Mouse (Mus musculus) embryonic facial prominence, embryonic 12.5 days (tissue): ENCODE measurements at regions not wholly inside any gene's neighbourhood (a gene's known extent, or its start where the extent isn't known, plus 50 kb on each side); places are given as distances from the start of the nearest gene placed in this dataset.

Source experiments
- ATAC-seq: fragments of 200-750 bp; cut with Nextera tagmentation; 2 replicates; pipeline ENCODE4 v1.8.0; 2017; ENCODE audit not compliant: insufficient number of reproducible peaks, insufficient read depth, low FRiP score, low TSS enrichment
- H3K27ac ChIP-seq: fragments of 300-500 bp; sonication (generic); 2 replicates; pipeline ENCODE4 v1.5.1; 2016; ENCODE audit warnings: mild to moderate bottlenecking
- H3K27me3 ChIP-seq: fragments of 300-500 bp; sonication (generic); 2 replicates; pipeline ENCODE4 v1.6.1; 2016; ENCODE audit warnings: mild to moderate bottlenecking, moderate library complexity
- H3K36me3 ChIP-seq: fragments of 300-500 bp; sonication (generic); 2 replicates; pipeline ENCODE4 v1.6.1; 2016; ENCODE audit warnings: mild to moderate bottlenecking
- H3K4me1 ChIP-seq: fragments of 300-500 bp; sonication (generic); 2 replicates; pipeline ENCODE4 v1.6.1; 2016
- H3K4me2 ChIP-seq: fragments of 300-500 bp; sonication (generic); replicated peaks from 2 replicates; pipeline ENCODE4 v1.6.1; 2016; ENCODE audit warnings: mild to moderate bottlenecking, moderate library complexity
- H3K4me3 ChIP-seq: fragments of 300-500 bp; sonication (generic); 2 replicates; pipeline ENCODE4 v1.5.1; 2016; ENCODE audit warnings: mild to moderate bottlenecking
- H3K9ac ChIP-seq: fragments of 300-500 bp; sonication (generic); 2 replicates; pipeline ENCODE4 v1.6.1; 2016; ENCODE audit warnings: mild to moderate bottlenecking, moderate library complexity
- H3K9me3 ChIP-seq: fragments of 300-500 bp; sonication (generic); 2 replicates; pipeline ENCODE4 v1.6.1; 2016; ENCODE audit warnings: mild to moderate bottlenecking, moderate library complexity
- WGBS: fragments of 180-500 bp; shearing (Covaris S2); methylation state at CpG from one replicate; pipeline ENCODE4 v1.1.7; 2016; 5-methylcytosine and 5-hydroxymethylcytosine counted together

GRCm38 (mm10) chr2:74409856-74410404 is 169.3 kb downstream of the Lnpk start:
- ATAC-seq = no peak
- no peaks in the 10 kb centered on the region for H3K27me3 ChIP-seq
- H3K4me2 ChIP-seq = no peak overlapping the region
- WGBS = 75% methylated on average over 4 of the region's 4 CpGs
- no peak overlapping the region for H3K27ac ChIP-seq
- no peaks in the 10 kb centered on the region for H3K36me3 ChIP-seq
- no peaks in the 10 kb centered on the region for H3K9me3 ChIP-seq
- no peak overlapping the region for H3K9ac ChIP-seq
- H3K4me3 ChIP-seq = no peak overlapping the region
- no peaks in the 10 kb centered on the region for H3K4me1 ChIP-seq

GRCm38 (mm10) chr2:74404493-74404892 is 174.7 kb downstream of the Lnpk start:
- H3K4me1 ChIP-seq = peaks cover 3% of the 10 kb centered on the region; the same call in 1 of the 2 replicates
- H3K27me3 ChIP-seq = no peaks in the 10 kb centered on the region
- no peak overlapping the region for H3K27ac ChIP-seq
- no peak overlapping the region for H3K9ac ChIP-seq
- 61% methylated on average over 3 of the region's 3 CpGs for WGBS
- H3K4me2 ChIP-seq = no peak overlapping the region
- H3K9me3 ChIP-seq = no peaks in the 10 kb centered on the region
- no peak for ATAC-seq
- no peak overlapping the region for H3K4me3 ChIP-seq
- H3K36me3 ChIP-seq = no peaks in the 10 kb centered on the region

GRCm38 (mm10) chr2:74391064-74391463 is 188.2 kb downstream of the Lnpk start:
- Histone ChIP-seq H3K27ac (no peak overlapping the region), H3K4me2 (no peak overlapping the region), H3K9me3 (no peaks in the 10 kb centered on the region), H3K4me3 (no peak overlapping the region), H3K36me3 (no peaks in the 10 kb centered on the region), H3K4me1 (no peaks in the 10 kb centered on the region), H3K9ac (no peak overlapping the region), H3K27me3 (no peaks in the 10 kb centered on the region)
- no peak for ATAC-seq
- WGBS = 90% methylated on average over 4 of the region's 4 CpGs

GRCm38 (mm10) chr2:74388078-74388477 is 191.2 kb downstream of the Lnpk start:
- Histone ChIP-seq H3K4me3 (no peak overlapping the region), H3K36me3 (no peaks in the 10 kb centered on the region), H3K4me2 (no peak overlapping the region), H3K4me1 (no peaks in the 10 kb centered on the region), H3K9ac (no peak overlapping the region), H3K27ac (no peak overlapping the region), H3K9me3 (no peaks in the 10 kb centered on the region), H3K27me3 (no peaks in the 10 kb centered on the region)
- no peak for ATAC-seq
- WGBS = 91% methylated on average over 5 of the region's 5 CpGs

- Histone ChIP-seq H3K27ac (no peak overlapping the region), H3K9ac (no peak overlapping the region), H3K9me3 (no peaks in the 10 kb centered on the region), H3K36me3 (no peaks in the 10 kb centered on the region), H3K27me3 (no peaks in the 10 kb centered on the region), H3K4me2 (no peak overlapping the region), H3K4me3 (no peak overlapping the region), H3K4me1 (no peaks in the 10 kb centered on the region)
- no peak for ATAC-seq
- WGBS = 94% methylated on average over 1 of the region's 1 CpGs
Observed at GRCm38 (mm10) chr2:74384918-74385317, 194.3 kb downstream of the Lnpk start.

GRCm38 (mm10) chr2:74380574-74381287 is 198.5 kb downstream of the Lnpk start:
- Histone ChIP-seq H3K9ac (no peak overlapping the region), H3K9me3 (no peaks in the 10 kb centered on the region), H3K27ac (no peak overlapping the region), H3K36me3 (no peaks in the 10 kb centered on the region), H3K4me1 (no peaks in the 10 kb centered on the region), H3K4me3 (no peak overlapping the region), H3K4me2 (no peak overlapping the region), H3K27me3 (no peaks in the 10 kb centered on the region)
- WGBS = 82% methylated on average over 7 of the region's 7 CpGs
- ATAC-seq = no peak

- Histone ChIP-seq H3K4me1 (no peaks in the 10 kb centered on the region), H3K27ac (no peak overlapping the region), H3K9ac (no peak overlapping the region), H3K9me3 (no peaks in the 10 kb centered on the region), H3K27me3 (no peaks in the 10 kb centered on the region), H3K4me2 (no peak overlapping the region), H3K36me3 (no peaks in the 10 kb centered on the region), H3K4me3 (no peak overlapping the region)
- ATAC-seq = no peak
- 95% methylated on average over 3 of the region's 3 CpGs for WGBS
Observed at GRCm38 (mm10) chr2:74378709-74379108, 200.5 kb downstream of the Lnpk start.

- H3K4me3 ChIP-seq = no peak overlapping the region
- no peaks in the 10 kb centered on the region for H3K36me3 ChIP-seq
- H3K27ac ChIP-seq = no peak overlapping the region
- H3K4me2 ChIP-seq = no peak overlapping the region
- no peak for ATAC-seq
- 75% methylated on average over 1 of the region's 1 CpGs for WGBS
- no peaks in the 10 kb centered on the region for H3K4me1 ChIP-seq
- H3K9me3 ChIP-seq = no peaks in the 10 kb centered on the region
- no peak overlapping the region for H3K9ac ChIP-seq
- no peaks in the 10 kb centered on the region for H3K27me3 ChIP-seq
Observed at GRCm38 (mm10) chr2:74373938-74374337, 205.3 kb downstream of the Lnpk start.

- H3K4me2 ChIP-seq = no peak overlapping the region
- H3K4me3 ChIP-seq = no peak overlapping the region
- H3K9me3 ChIP-seq = no peaks in the 10 kb centered on the region
- H3K27ac ChIP-seq = no peak overlapping the region
- H3K4me1 ChIP-seq = no peaks in the 10 kb centered on the region
- WGBS = 59% methylated on average over 4 of the region's 4 CpGs
- no peaks in the 10 kb centered on the region for H3K27me3 ChIP-seq
- ATAC-seq = no peak
- H3K36me3 ChIP-seq = no peaks in the 10 kb centered on the region
- no peak overlapping the region for H3K9ac ChIP-seq
Observed at GRCm38 (mm10) chr2:74373056-74373455, 206.2 kb downstream of the Lnpk start.

GRCm38 (mm10) chr2:74363255-74363654 is 216.0 kb downstream of the Lnpk start:
- H3K27me3 ChIP-seq = no peaks in the 10 kb centered on the region
- H3K4me2 ChIP-seq = no peak overlapping the region
- no peaks in the 10 kb centered on the region for H3K36me3 ChIP-seq
- WGBS = 87% methylated on average over 2 of the region's 2 CpGs
- H3K9ac ChIP-seq = no peak overlapping the region
- H3K27ac ChIP-seq = no peak overlapping the region
- H3K9me3 ChIP-seq = no peaks in the 10 kb centered on the region
- H3K4me3 ChIP-seq = no peak overlapping the region
- ATAC-seq = no peak
- H3K4me1 ChIP-seq = no peaks in the 10 kb centered on the region

GRCm38 (mm10) chr2:74354591-74354990 is 224.6 kb downstream of the Lnpk start:
- no peak overlapping the region for H3K4me2 ChIP-seq

GRCm38 (mm10) chr2:74349809-74350208 is 229.4 kb downstream of the Lnpk start:
- Histone ChIP-seq H3K4me3 (no peak overlapping the region), H3K4me2 (no peak overlapping the region), H3K9ac (no peak overlapping the region), H3K27ac (no peak overlapping the region), H3K9me3 (no peaks in the 10 kb centered on the region), H3K4me1 (no peaks in the 10 kb centered on the region), H3K27me3 (no peaks in the 10 kb centered on the region), H3K36me3 (no peaks in the 10 kb centered on the region)
- 69% methylated on average over 6 of the region's 6 CpGs for WGBS
- no peak for ATAC-seq

More at GRCm38 (mm10) chr2:74354591-74354990, 224.6 kb downstream of the Lnpk start:
- no peaks in the 10 kb centered on the region for H3K9me3 ChIP-seq
- no peaks in the 10 kb centered on the region for H3K36me3 ChIP-seq
- H3K4me1 ChIP-seq = no peaks in the 10 kb centered on the region
- no peaks in the 10 kb centered on the region for H3K27me3 ChIP-seq
- no peak overlapping the region for H3K4me3 ChIP-seq
- H3K27ac ChIP-seq = no peak overlapping the region
- WGBS = 45% methylated on average over 8 of the region's 8 CpGs
- ATAC-seq = no peak
- H3K9ac ChIP-seq = no peak overlapping the region
